ENCODE assay signal across 8 mouse cellular contexts in the genomic region with DNA sequence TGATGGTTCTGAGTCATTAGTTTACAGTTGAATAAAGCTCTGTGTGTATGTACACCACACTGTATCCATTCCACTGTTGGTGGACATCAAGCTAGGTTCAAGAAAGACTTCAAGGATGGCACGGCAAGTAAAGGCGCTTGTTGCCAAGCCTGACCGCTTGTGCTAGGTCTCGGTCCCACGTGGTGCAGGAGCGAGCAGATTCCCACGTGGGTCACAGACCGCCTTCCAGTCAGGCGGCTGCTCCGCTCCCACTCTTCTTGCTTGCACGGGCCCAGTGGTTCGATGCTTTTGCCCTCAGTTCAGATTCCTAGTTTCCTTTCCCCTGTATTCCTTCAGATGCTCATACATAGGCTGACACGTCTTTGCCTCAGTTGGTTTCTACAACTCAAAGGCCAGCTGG. TPM values are rescaled to one million over a fixed set of nuclear protein-coding genes. Genes with fewer than 3 reads are reported as not detected.
A peak's percentile ranks its signal among the peaks of the same experiment; 100 is the strongest.
DNase-seq lines count a peak whose midpoint lies in the region; ATAC-seq and TF ChIP-seq lines count a peak whose summit lies in the region.

No protein-coding gene starts in this region.

- no peak overlapping the region for H3K4me3 ChIP-seq in lung, postnatal 0 days (ENCODE audit: low read depth, low read length)
- peak overlapping the region; percentile 96 for H3K4me3 ChIP-seq in embryonic facial prominence, embryonic 13.5 days
- no peak overlapping the region for H3K4me3 ChIP-seq in intestine, postnatal 0 days (ENCODE audit: low read depth, low read length)
- peak overlapping the region; percentile 78 for H3K4me3 ChIP-seq in neural tube, embryonic 15.5 days (replicated peaks)

- H3K27ac ChIP-seq in lung, postnatal 0 days (ENCODE audit: low read length), result no peak overlapping the region
- H3K27ac ChIP-seq in embryonic facial prominence, embryonic 13.5 days, result no peak overlapping the region
- H3K27ac ChIP-seq in intestine, postnatal 0 days (ENCODE audit: low read depth, low read length), result no peak overlapping the region
- H3K27ac ChIP-seq in neural tube, embryonic 15.5 days (replicated peaks), result peak overlapping the region; percentile 92; the same call in 1 of the 2 replicates

- no peak overlapping the region for H3K4me2 ChIP-seq in lung, postnatal 0 days (replicated peaks; ENCODE audit: low read depth, low read length)
- H3K4me2 ChIP-seq in embryonic facial prominence, embryonic 13.5 days, result peak overlapping the region; percentile 63
- peak overlapping the region; percentile 96; the same call in 1 of the 2 replicates for H3K4me2 ChIP-seq in intestine, postnatal 0 days (replicated peaks; ENCODE audit: low read depth)
- H3K4me2 ChIP-seq in neural tube, embryonic 15.5 days, result peak overlapping the region; percentile 93

- TF ChIP-seq EP300 in lung, postnatal 0 days (IDR thresholded peaks at IDR 0.05), result no peak

- no peaks in the 10 kb centered on the region for H3K9me3 ChIP-seq in lung, postnatal 0 days (ENCODE audit: low read length)
- H3K9me3 ChIP-seq in embryonic facial prominence, embryonic 13.5 days, result no peaks in the 10 kb centered on the region
- H3K9me3 ChIP-seq in intestine, postnatal 0 days (ENCODE audit: control insufficient read depth), result no peaks in the 10 kb centered on the region
- no peaks in the 10 kb centered on the region for H3K9me3 ChIP-seq in neural tube, embryonic 15.5 days (replicated peaks)

- H3K36me3 ChIP-seq in lung, postnatal 0 days (ENCODE audit: insufficient read depth, low read length), result no peaks in the 10 kb centered on the region; the same call in 1 of the 2 replicates
- no peaks in the 10 kb centered on the region for H3K36me3 ChIP-seq in embryonic facial prominence, embryonic 13.5 days
- no peaks in the 10 kb centered on the region for H3K36me3 ChIP-seq in intestine, postnatal 0 days (ENCODE audit: control insufficient read depth, insufficient read depth)
- H3K36me3 ChIP-seq in neural tube, embryonic 15.5 days, result no peaks in the 10 kb centered on the region

- peaks cover 9% of the 10 kb centered on the region for H3K4me1 ChIP-seq in lung, postnatal 0 days (ENCODE audit: insufficient read depth, low read depth, low read length)
- H3K4me1 ChIP-seq in embryonic facial prominence, embryonic 13.5 days, result peaks cover 28% of the 10 kb centered on the region
- H3K4me1 ChIP-seq in intestine, postnatal 0 days (replicated peaks; ENCODE audit: control insufficient read depth, insufficient read depth, low read length), result peaks cover 12% of the 10 kb centered on the region; the same call in 1 of the 2 replicates
- peaks cover 39% of the 10 kb centered on the region for H3K4me1 ChIP-seq in neural tube, embryonic 15.5 days

- DNase-seq in lung, postnatal 0 days (ENCODE audit: low spot score), result no peak
- DNase-seq in lung, postnatal 4 days, result no peak
- no peak for DNase-seq in gastrocnemius, adult 8-10 months (ENCODE audit: low spot score in 2 of 2)
- no peak for DNase-seq in adipocyte (ENCODE audit: low spot score)

- ATAC-seq in lung, postnatal 0 days, result no peak
- ATAC-seq in embryonic facial prominence, embryonic 13.5 days (ENCODE audit: insufficient number of reproducible peaks, insufficient read depth, low FRiP score, low TSS enrichment, low read depth), result no peak
- no peak for ATAC-seq in intestine, postnatal 0 days
- ATAC-seq in neural tube, embryonic 15.5 days (ENCODE audit: low FRiP score), result no peak
- no peak for ATAC-seq in monocyte, adult 5-6 weeks (replicated peaks; ENCODE audit: insufficient number of reproducible peaks, low FRiP score, low TSS enrichment, poor library complexity, severe bottlenecking)

- WGBS in lung, postnatal 0 days, result 85% methylated on average over 13 of the region's 13 CpGs
- WGBS in embryonic facial prominence, embryonic 13.5 days, result 84% methylated on average over 13 of the region's 13 CpGs
- 89% methylated on average over 13 of the region's 13 CpGs for WGBS in intestine, postnatal 0 days
- WGBS in neural tube, embryonic 15.5 days, result 85% methylated on average over 13 of the region's 13 CpGs

- H3K9ac ChIP-seq in lung, postnatal 0 days (replicated peaks; ENCODE audit: low read depth), result peak overlapping the region; percentile 23; the same call in 1 of the 2 replicates
- peak overlapping the region; percentile 98; the same call in 1 of the 2 replicates for H3K9ac ChIP-seq in embryonic facial prominence, embryonic 13.5 days
- no peak overlapping the region for H3K9ac ChIP-seq in intestine, postnatal 0 days (ENCODE audit: low read depth, low read length)
- H3K9ac ChIP-seq in neural tube, embryonic 15.5 days (replicated peaks), result peak overlapping the region; percentile 73

- no peaks in the 10 kb centered on the region for H3K27me3 ChIP-seq in lung, postnatal 0 days (replicated peaks; ENCODE audit: insufficient read depth, low read length)
- no peaks in the 10 kb centered on the region for H3K27me3 ChIP-seq in embryonic facial prominence, embryonic 13.5 days
- no peaks in the 10 kb centered on the region for H3K27me3 ChIP-seq in intestine, postnatal 0 days (replicated peaks; ENCODE audit: control insufficient read depth, insufficient read depth, low read length)
- no peaks in the 10 kb centered on the region for H3K27me3 ChIP-seq in neural tube, embryonic 15.5 days (replicated peaks)

- TF ChIP-seq CTCF in lung, postnatal 0 days (IDR thresholded peaks at IDR 0.05), result no peak
- TF ChIP-seq CTCF in intestine, postnatal 0 days (IDR thresholded peaks at IDR 0.05; ENCODE audit: low read depth), result no peak

RNA-seq across cellular contexts. Expression of a gene that starts 1.5 kb away (rescaled TPM):
- 9.8 and 14.0 TPM in 2 replicates for polyA plus RNA-seq in lung, postnatal 0 days (2015; fragmentation: Nextera tagmentation; extraction: Ambion mirVana)
- polyA plus RNA-seq in embryonic facial prominence, embryonic 13.5 days (2015; fragmentation: Nextera tagmentation; extraction: Ambion mirVana), result 12.4 and 12.8 TPM in 2 replicates
- 9.0 and 9.8 TPM in 2 replicates for polyA plus RNA-seq in intestine, postnatal 0 days (2015; fragmentation: Nextera tagmentation; extraction: Ambion mirVana)
- 11.1 and 11.6 TPM in 2 replicates for polyA plus RNA-seq in neural tube, embryonic 15.5 days (2015; fragmentation: Nextera tagmentation; extraction: Ambion mirVana)
- 10 to 100 TPM; 11.9 to 14.9 (median 12.8) TPM for total RNA-seq in gastrocnemius, adult 8-10 months (2022)
- total RNA-seq in monocyte, adult 5-6 weeks (2017), result 6.8 to 10.1 TPM (median 7.3 TPM) in 3 replicates

RNA-seq across cellular contexts. Expression of a gene that starts 1.5 kb away (rescaled TPM):
- 211 and 225 TPM in 2 replicates for polyA plus RNA-seq in lung, postnatal 0 days (2015; fragmentation: Nextera tagmentation; extraction: Ambion mirVana)
- 537 and 566 TPM in 2 replicates for polyA plus RNA-seq in embryonic facial prominence, embryonic 13.5 days (2015; fragmentation: Nextera tagmentation; extraction: Ambion mirVana)
- polyA plus RNA-seq in intestine, postnatal 0 days (2015; fragmentation: Nextera tagmentation; extraction: Ambion mirVana), result 165 and 172 TPM in 2 replicates
- polyA plus RNA-seq in neural tube, embryonic 15.5 days (2015; fragmentation: Nextera tagmentation; extraction: Ambion mirVana), result 473 and 502 TPM in 2 replicates
- total RNA-seq in gastrocnemius, adult 8-10 months (2022), result 100 to 1,000 TPM; 110 to 120 (median 115) TPM
- 214 to 246 TPM (median 236 TPM) in 3 replicates for total RNA-seq in monocyte, adult 5-6 weeks (2017)

RNA-seq across cellular contexts. Expression of a gene that starts 37.9 kb away (rescaled TPM):
- 12.2 and 13.5 TPM in 2 replicates for polyA plus RNA-seq in lung, postnatal 0 days (2015; fragmentation: Nextera tagmentation; extraction: Ambion mirVana)
- polyA plus RNA-seq in embryonic facial prominence, embryonic 13.5 days (2015; fragmentation: Nextera tagmentation; extraction: Ambion mirVana), result 2.4 and 2.7 TPM in 2 replicates
- polyA plus RNA-seq in intestine, postnatal 0 days (2015; fragmentation: Nextera tagmentation; extraction: Ambion mirVana), result 90.2 and 105 TPM in 2 replicates
- polyA plus RNA-seq in neural tube, embryonic 15.5 days (2015; fragmentation: Nextera tagmentation; extraction: Ambion mirVana), result 6.9 and 7.7 TPM in 2 replicates
- 10 to 100 TPM; 47.6 to 59.9 (median 49.6) TPM for total RNA-seq in gastrocnemius, adult 8-10 months (2022)
- not detected in 3 replicates for total RNA-seq in monocyte, adult 5-6 weeks (2017)

Comparison
In these comparisons a context has a peak if more than half of its experiments do, and no peak if none do; other contexts are left out.
1. H3K4me3 ChIP-seq: peak in embryonic facial prominence, embryonic 13.5 days (single experiment) and neural tube, embryonic 15.5 days (single experiment); none in lung, postnatal 0 days (single experiment) and intestine, postnatal 0 days (single experiment).